Mouse (Mus musculus) layer of hippocampus, adult 9-11 months (tissue): ENCODE measurements around the gene Vav3.
"Not testable (repeated sequence)": the region's sequence is repeated elsewhere in the genome, so short reads cannot be mapped to it uniquely, and the experiment has no call there.

ENCODE experiments used
- DNase-seq: peaks from one replicate; pipeline ENCODE4 v3.0.0; 2022

Gene Vav3

GRCm38 (mm10) chr3:109446903-109447302 lies 106.5 kb downstream of the Vav3 start:
- DNase-seq: no peak

DNA sequence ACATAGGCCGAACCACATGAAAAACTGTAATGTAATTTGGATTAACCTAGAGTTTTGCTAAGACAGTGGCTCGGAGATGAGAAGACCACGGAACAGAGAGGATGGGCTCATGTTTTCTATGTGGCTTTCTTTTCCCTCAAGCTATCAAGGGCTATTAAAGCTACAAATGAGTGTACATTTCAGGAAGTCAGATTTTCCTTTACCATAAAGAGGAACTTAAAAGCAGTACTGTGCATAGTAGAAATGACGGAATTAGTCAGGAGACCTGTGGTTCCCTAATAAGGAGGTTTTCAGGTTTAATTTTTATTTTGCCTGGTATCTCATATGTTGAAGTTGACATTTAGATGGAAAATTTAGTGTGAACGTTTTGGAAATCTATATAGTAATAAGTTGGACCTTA lies 107.8 kb downstream of the Vav3 start:
- not testable (repeated sequence) for DNase-seq

- no peak for DNase-seq
Observed at GRCm38 (mm10) chr3:109451966-109452365, 111.5 kb downstream of the Vav3 start.

- no peak for DNase-seq
Observed at GRCm38 (mm10) chr3:109454633-109455032, 114.2 kb downstream of the Vav3 start.

- DNase-seq: no peak
Observed at GRCm38 (mm10) chr3:109456340-109456739, 115.9 kb downstream of the Vav3 start.

GRCm38 (mm10) chr3:109463684-109464083 lies 123.2 kb downstream of the Vav3 start:
- no peak for DNase-seq

DNA sequence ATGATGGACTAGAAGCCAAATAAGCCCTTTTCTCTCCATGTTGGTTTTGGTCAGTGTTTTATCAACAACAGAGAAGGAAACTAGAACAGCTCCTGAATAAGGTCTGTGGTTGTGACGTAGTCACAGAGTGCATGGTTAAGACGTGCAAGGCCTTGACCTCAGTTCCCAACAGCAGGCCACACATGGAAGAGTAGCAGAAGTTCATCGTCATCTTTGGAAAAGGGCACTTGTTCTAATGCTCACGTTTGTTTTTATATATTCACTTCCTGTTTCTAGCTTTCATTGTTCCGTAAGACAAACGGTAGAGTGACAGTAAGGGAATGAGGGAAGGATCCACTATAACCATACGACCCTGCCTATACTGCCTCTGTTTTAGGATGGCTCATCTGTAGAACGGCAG lies 124.1 kb downstream of the Vav3 start:
- no peak for DNase-seq

DNA sequence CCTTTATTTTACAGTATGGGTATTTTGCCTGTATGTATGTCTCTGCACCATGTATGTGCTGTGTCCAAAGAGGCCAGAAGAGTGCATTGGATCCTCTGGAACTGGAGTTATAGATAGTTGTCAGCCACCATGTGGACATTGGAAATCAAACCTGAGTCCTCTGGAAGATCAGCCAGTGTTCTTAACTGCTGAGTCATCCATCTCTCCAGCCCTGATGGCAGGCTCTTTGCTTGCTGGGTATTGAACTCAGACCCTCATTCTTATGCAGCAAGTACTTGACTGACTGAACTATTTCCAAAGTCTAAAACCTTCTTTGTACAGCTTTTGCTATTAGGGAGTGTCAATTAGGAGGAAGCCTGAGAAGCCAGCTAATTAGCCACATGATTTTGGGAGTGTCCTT lies 126.1 kb downstream of the Vav3 start:
- DNase-seq: no peak

DNA sequence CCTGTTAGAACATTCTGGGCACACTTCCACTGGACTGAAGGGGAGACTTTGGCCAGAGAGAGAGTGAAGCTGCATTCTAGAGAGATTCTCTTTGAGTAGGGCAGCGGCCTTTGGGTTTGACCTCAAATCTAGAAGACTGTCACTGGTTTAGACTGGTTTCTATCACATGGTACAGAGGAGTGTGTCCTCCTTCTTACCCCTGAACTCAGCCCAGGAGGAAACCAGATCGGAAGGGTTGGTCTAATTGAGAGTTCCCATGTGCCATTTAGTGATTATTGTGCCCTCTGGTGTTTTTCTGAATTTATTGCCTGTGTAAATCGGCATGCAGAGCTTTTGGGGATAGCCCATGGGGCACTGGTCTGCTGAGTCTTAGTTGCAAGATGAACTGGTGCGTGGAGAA lies 126.8 kb downstream of the Vav3 start:
- no peak for DNase-seq

GRCm38 (mm10) chr3:109469465-109469864 lies 129.0 kb downstream of the Vav3 start:
- DNase-seq: peak; percentile 23

DNA sequence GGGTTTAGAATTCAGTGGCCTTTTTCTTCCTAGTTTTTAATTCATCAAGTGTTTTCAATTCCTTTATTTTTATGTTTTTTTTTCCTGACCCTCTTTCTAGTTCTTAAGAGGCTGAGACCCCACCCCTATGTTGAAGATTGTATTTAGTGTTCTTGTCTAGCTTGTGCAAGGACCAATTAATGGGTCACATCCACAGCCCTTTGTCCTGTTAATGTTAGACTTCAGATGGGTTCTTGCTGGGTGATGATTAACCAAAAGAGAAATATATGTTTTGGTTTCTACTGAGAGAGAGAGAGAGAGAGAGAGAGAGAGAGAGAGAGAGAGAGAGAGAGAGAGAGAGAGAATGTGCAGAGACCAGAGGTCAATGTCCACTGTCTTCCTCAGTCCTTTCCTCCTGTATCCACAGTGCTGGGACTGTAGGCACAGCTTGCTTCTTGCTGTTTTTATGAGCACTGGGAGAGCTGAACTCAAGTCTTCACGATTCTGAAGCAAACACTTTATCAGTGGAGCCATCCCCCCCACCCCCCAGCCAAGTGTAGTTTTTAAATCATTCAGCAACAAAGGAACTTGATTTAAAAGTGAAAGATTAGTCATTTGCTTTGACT lies 130.3 kb downstream of the Vav3 start:
- no peak for DNase-seq

- DNase-seq: no peak
Observed at GRCm38 (mm10) chr3:109476521-109476920, 136.1 kb downstream of the Vav3 start.

- DNase-seq: no peak
Observed at GRCm38 (mm10) chr3:109478297-109478696, 137.8 kb downstream of the Vav3 start.

- no peak for DNase-seq
Observed at GRCm38 (mm10) chr3:109480625-109481024, 140.2 kb downstream of the Vav3 start.

DNA sequence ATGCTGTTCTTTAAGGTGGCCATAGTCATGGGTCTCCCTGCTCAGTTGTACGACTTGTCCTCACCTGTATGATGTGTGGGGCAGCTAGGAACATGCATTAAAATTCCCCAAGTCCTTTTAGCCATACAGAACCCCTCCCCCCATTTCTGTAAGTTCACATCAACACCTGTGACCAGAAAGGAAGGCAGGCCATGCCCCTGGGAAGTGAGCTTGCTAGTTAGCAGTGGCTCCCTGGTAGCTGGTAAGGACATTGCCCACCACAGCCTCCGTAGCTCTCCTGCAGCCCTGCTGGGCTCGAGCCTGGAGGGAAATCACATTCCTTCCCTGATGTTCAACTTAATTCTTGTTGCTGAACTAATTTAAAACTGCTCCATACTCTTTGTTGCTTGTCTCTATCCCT lies 146.3 kb downstream of the Vav3 start:
- DNase-seq: no peak

GRCm38 (mm10) chr3:109487823-109488222 lies 147.4 kb downstream of the Vav3 start:
- DNase-seq: no peak

DNA sequence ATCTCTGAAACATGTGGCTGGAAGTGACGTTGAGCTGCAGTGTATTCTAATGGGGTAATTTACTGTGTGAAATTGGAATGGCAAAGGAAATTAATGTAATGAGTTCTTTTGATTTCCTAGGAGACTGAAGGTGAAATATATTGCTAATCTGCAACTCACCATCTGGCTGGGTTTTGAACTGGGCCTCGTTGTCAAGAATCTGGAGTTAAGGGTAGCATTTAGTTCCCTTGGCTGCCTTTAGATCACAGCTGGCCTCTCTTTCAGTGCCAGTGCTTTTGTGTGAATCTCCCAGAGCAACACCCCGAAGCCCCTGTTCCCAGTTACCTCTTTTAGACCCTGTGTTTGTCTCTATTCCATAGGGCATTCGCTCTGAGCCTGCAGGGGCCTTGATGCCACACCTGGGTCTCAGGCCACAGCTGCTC lies 148.3 kb downstream of the Vav3 start:
- no peak for DNase-seq

DNA sequence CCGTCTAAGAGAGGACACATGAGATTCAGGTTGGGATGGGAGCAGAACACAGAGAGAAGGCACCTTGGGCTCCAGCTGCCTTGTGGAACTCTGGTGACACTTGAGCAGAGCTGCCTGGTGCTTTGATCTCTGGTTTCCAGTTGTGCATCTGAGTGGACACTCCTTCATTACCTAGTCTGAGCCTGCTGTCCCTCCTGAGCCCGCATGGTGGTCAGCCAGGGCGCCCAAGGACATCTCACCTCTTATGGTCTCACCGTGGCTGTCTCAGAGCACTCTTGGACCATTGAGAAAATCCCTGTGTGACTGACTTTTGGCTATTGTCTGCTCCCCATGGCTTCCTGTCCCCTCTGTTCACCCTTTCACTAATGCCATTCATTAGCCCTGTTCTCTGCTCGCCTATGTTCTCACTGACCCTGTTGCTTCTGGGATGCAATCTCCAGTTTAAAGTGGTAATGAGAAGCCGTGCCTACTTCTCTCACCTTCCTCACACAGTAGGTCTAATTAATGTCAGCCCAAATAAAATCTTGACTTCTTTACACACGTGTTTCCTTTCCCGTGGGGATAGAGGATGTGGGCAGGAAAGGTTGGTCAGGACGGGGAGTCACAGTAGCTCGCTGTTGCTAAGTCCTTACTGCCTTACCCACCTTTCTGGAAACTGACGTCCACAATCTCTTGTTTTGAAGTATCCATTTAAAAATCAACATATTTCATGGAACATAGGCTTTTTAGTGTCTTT lies 150.3 kb downstream of the Vav3 start:
- DNase-seq: no peak

- DNase-seq: peak; percentile 55
Observed at GRCm38 (mm10) chr3:109491568-109491967, 151.1 kb downstream of the Vav3 start.

DNA sequence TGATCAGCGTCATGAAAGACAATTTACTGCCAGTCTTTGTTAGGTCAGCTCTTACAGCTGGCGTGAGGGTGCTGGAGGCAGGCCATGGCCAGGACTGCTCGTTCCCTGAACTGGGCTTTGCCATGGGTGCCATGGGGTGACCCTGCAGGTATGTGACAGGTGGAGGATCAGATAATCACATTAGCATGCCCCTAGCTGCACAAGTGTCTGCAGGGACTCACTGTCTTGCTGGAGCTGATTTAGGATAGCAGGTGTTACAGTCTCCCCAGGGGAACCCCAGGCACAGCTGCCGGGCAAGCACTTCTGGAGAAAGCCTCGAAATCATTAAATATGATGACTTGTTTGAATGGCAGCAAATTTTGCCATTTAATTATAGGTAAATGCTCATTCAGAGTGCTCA lies 156.0 kb downstream of the Vav3 start:
- DNase-seq: no peak

- no peak for DNase-seq
Observed at GRCm38 (mm10) chr3:109497074-109497473, 156.6 kb downstream of the Vav3 start.

- DNase-seq: no peak
Observed at GRCm38 (mm10) chr3:109499861-109500456, 159.5 kb downstream of the Vav3 start.

- DNase-seq: no peak
Observed at GRCm38 (mm10) chr3:109509784-109510183, 169.3 kb downstream of the Vav3 start.

- no peak for DNase-seq
Observed at GRCm38 (mm10) chr3:109511849-109512248, 171.4 kb downstream of the Vav3 start.
